Mouse (Mus musculus) thymus, adult 2 months (tissue): ENCODE data around the gene Slc45a1. TPM values are rescaled to one million over a fixed set of nuclear protein-coding genes. Genes with fewer than 3 reads are reported as not detected.

Experiments used
- DNase-seq: peaks from one replicate; pipeline ENCODE4 v3.0.0; 2021
- H3K27ac ChIP-seq: fragments of 200-500 bp; 2 replicates; pipeline ENCODE4 v1.5.1; 2012; ENCODE audit warnings: low read length, control low read depth; ENCODE audit not compliant: control insufficient read depth, insufficient read depth
- H3K27me3 ChIP-seq: fragments of 200-500 bp; 2 replicates; pipeline ENCODE4 v1.6.1; 2012; ENCODE audit warnings: mild to moderate bottlenecking, low read length, moderate library complexity, mixed read lengths; ENCODE audit not compliant: control insufficient read depth, insufficient read depth
- H3K36me3 ChIP-seq: fragments of 200-500 bp; 2 replicates; pipeline ENCODE4 v1.6.1; 2012; ENCODE audit warnings: mild to moderate bottlenecking, low read length, moderate library complexity; ENCODE audit not compliant: control insufficient read depth, insufficient read depth
- H3K4me1 ChIP-seq: fragments of 200-500 bp; replicated peaks from 2 replicates; pipeline ENCODE4 v1.6.1; 2012; ENCODE audit warnings: low read length; ENCODE audit not compliant: control insufficient read depth, insufficient read depth
- H3K4me3 ChIP-seq: fragments of 200-500 bp; 2 replicates; pipeline ENCODE4 v1.5.1; 2012; ENCODE audit warnings: mild to moderate bottlenecking, low read length, control low read depth, moderate library complexity; ENCODE audit not compliant: control insufficient read depth, insufficient read depth
- CTCF ChIP-seq: fragments of 200-500 bp; IDR thresholded peaks from 2 replicates; pipeline ENCODE4 v1.5.1; 2012; ENCODE audit warnings: mild to moderate bottlenecking, control low read depth, low read length, moderate library complexity, borderline replicate concordance; ENCODE audit not compliant: control insufficient read depth, poor library complexity, insufficient read depth; ENCODE audit errors: extremely low read depth
- POLR2A ChIP-seq: fragments of 200-500 bp; IDR thresholded peaks from 2 replicates; pipeline ENCODE4 v1.6.1; 2012; ENCODE audit warnings: mild to moderate bottlenecking, low read length, control low read depth, moderate library complexity; ENCODE audit not compliant: control insufficient read depth, poor library complexity, insufficient read depth; ENCODE audit errors: extremely low read depth
- WGBS: fragments of 180-500 bp; shearing (Covaris S2); methylation state at CpG from one replicate; pipeline ENCODE4 v1.1.7; 2018; 5-methylcytosine and 5-hydroxymethylcytosine counted together
- polyA plus RNA-seq: library from polyadenylated mRNA; depleted of rRNA; stranded (reverse); fragments of >200 nt; gene quantifications from 2 replicates; pipeline ENCODE4 v1.2.3, GENCODE M21; 2012; rRNA removed

The Slc45a1 gene
- polyA plus RNA-seq, 1 experiment, result 0.03 TPM

DNA sequence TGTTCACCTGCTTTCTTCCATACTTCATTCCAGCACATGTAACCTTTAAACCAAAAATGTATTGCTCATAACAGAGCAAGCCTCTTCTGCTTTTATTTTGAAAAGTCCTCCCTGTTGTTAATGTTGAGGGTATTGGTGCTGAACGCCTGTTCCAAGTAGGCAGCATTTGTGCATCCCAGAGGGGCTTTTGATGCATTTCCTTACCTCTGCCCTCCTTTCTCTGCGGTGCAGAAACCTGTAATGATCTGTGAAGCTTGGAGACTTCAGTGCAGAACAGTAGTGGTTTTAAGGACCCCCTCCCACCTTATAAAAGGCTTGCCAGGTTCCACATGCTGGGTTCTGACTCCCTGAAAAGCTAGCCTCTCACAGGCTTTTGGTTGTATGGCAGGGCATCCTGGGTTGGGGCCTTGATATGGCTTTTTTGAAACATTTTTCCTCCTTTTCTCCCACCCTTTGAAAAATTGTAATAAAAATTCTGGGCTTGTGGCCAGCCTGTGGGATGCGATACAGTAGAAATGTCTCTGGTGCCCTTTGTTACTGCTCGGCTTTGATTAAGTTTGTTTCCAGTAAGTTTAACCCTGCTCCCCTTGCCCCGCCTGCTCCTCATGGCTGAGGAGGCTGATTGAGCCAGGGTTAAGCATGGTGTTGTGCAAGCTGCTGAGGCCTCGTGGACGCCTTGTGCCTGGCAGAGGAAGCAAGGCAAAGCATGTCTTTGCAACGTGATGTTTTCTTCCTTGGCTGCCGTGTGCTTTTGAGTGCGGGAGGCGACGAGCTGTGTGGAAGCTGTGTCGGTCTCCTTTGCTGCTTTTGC is 68.8 kb downstream of the Slc45a1 start:
- Histone ChIP-seq H3K4me3 (no peak overlapping the region), H3K27ac (0 out of 2 replicates have a peak overlapping the region, but pooled peaks have one; percentile 37), H3K36me3 (no peaks in the 10 kb centered on the region), H3K27me3 (no peaks in the 10 kb centered on the region), H3K4me1 (peaks cover 10% of the 10 kb centered on the region)
- 58% methylated on average over 13 of the region's 13 CpGs for WGBS
- no peak for TF ChIP-seq POLR2A
- no peak for TF ChIP-seq CTCF
- DNase-seq, result no peak

DNA sequence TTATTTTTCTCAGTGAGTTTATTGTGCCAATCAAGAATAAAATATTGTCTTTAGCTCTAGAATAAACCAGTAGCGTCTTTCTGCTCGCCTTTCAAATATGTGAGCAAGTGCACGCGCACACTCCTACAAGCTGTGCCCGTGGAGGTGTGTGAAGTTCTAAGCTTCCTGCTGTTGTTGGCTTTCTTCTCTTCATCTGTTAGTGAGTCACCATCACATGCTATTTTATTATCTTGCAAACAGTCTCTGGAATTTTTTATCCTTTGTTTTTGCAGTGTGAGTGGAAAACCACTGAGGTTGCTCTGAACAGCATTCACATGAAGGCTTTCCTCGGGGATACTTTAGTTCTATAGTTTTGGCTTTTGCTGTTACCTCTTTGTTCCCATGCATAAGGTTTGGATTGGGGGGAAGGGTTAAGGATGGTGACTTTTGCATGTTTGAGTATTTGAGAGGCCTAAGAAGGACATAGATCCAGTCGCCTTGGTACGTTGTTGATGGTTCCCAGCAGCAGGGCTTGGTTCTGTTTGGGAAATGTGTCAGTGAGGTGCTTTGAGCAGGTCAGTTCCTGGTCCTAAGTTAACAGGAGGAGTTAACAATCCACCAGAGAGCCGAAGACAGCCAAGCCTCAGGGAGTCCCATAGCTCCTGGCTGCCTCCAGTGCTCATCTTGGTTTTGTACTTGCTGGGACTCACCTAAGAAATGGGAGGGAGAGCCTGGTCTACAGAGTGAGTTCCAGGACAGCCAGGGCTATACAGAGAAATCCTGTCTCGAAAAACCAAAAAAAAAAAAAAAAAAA is 69.8 kb downstream of the Slc45a1 start:
- 85% methylated on average over 10 of the region's 10 CpGs for WGBS
- Histone ChIP-seq H3K4me1 (peaks cover 10% of the 10 kb centered on the region), H3K27me3 (no peaks in the 10 kb centered on the region), H3K4me3 (no peak overlapping the region), H3K27ac (no peak overlapping the region), H3K36me3 (no peaks in the 10 kb centered on the region)
- no peak for TF ChIP-seq POLR2A
- TF ChIP-seq CTCF, result no peak
- DNase-seq, result no peak

Other genes starting within 250 kb of the Slc45a1 start
- gene Errfi1, start 201.7 kb upstream of the Slc45a1 start, polyA plus RNA-seq, result 12.4 and 17.2 TPM in 2 replicates